Mouse (Mus musculus): Measurements from ENCODE around the gene Inpp5e. TPM values are rescaled to one million over a fixed set of nuclear protein-coding genes. Genes with fewer than 3 reads are reported as not detected.
"Not testable (repeated sequence)": the region's sequence is repeated elsewhere in the genome, so short reads cannot be mapped to it uniquely, and the experiment has no call there.

The Inpp5e gene
- total RNA-seq, 2 experiments from 2014 or later: 18.8 to 20.8 TPM

DNA sequence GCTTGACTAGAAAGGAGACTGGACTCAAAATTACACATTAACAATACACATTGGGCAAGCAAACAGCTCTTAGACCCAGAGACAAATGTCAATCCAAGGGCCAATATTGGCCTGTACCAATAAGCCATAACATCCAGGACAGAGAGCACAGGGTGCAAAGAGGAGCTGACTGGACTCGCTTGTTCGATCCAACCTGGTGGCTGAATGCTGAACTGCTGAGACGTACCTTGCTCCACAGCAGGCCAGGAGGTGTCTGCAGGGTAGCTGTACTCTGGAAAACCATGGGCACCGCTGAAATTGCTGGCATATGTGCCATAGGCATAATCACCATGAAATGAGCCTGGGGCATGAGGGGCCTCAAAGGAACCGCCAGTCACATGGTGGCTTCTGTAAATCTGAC lies 20.8 kb upstream of the Inpp5e start:
- intact Hi-C loops (cut with DNase I): no loop called here
- DNase-seq (ENCODE audit: low spot score in 2 of 2): no peak

DNA sequence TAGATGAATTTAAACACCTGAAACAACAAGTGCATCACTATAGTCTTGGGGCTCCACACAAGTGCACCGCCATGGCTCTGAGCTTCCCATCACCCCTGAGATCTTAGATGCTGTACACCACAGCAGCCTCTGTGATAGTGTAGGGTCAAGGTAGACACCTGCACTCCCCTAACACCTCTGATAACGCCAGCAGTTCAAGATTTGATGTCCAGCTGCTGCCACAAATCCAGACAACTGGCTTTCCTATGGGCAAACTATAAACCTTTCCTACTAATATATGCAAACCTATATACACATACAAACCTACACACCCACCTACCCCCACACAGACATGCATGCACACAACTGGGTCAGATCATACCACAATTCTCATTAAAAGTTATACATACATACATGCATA lies 15.5 kb upstream of the Inpp5e start:
- intact Hi-C loops (cut with DNase I): no loop called here
- no peak for DNase-seq (ENCODE audit: low spot score in 2 of 2)

DNA sequence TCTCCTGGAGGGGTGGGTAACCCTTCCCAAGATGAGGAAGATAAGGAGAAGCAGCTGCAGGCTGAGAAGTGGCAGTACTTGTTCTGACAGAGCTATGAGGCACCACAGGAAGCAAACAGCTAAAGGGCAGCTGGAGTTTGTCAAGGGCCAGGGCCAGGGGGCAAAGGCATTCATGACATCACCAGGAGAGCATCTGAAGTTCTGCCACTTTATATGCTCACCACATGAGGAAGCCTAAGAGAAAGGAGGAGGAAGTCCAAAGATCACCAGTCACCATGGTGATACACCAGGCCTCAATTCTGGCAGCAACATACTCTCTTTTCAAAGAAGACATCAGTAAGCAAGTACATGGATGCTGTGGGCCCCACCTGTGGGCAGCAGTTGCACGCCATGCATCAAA lies 14.1 kb upstream of the Inpp5e start:
- intact Hi-C loops (cut with DNase I): no loop called here

DNA sequence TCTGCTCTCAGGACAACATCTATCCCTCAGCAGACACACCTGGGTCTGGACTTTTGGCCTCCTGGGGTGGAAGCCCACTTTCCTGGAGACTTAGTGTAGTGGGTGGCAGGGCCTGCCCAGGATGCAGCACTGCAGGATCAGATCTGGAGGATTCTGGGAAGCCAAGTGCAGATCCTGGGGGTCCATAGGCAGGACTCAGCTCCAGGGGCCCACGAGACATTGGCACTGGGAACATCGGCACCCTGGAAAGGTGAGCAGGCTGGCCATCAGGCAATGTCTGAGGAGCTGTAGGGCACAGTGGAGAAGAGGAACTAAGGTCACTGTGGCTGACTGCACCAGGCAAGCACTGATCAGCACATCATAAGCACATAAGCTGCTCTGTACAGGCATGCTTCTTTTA lies 13.0 kb upstream of the Inpp5e start:
- intact Hi-C loops (cut with DNase I): no loop called here
- DNase-seq (ENCODE audit: low spot score in 2 of 2): no peak

More for the DNA sequence above, 14.1 kb upstream of the Inpp5e start:
- no peak for DNase-seq (ENCODE audit: low spot score in 2 of 2)

DNA sequence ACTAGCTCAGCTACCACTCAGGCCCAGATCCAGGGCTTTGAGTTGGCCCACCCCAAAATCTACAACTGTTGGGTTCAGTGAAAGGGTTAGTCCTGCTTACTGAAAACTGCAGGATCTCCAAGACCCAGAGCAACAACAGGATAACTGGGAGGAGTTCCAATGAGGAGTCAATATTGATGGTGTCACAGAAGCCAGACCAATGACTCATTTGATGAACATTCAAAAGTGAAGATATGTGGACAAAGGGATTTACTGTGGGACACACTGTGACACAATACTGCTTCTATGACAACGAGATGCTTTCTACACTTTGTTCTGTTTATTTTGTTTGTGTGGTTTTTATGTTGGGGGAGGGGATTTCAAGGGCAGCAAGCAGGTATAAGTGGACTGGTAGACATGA lies 9.1 kb upstream of the Inpp5e start:
- DNase-seq (ENCODE audit: low spot score in 2 of 2): no peak
- intact Hi-C loops (cut with DNase I): no loop called here

DNA sequence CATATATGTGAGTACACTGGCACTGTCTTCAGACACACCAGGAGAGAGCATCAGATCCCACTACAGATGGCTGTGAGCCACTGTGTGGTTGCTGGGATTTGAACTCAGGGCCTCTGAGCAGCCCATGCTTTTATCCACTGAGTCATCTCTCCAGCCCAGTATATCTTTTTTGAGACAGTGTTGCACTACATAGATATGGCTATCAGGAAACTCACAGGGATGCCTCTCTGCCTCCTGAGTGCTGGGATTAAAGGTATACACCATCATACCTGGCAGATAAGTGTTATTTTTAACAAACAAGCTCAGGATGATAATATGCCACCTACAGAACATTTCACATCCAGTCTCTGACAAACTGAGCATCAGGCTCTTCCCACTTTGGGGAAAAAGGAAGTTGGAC lies 8.1 kb upstream of the Inpp5e start:
- intact Hi-C loops (cut with DNase I): no loop called here
- no peak for DNase-seq (ENCODE audit: low spot score in 2 of 2)

DNA sequence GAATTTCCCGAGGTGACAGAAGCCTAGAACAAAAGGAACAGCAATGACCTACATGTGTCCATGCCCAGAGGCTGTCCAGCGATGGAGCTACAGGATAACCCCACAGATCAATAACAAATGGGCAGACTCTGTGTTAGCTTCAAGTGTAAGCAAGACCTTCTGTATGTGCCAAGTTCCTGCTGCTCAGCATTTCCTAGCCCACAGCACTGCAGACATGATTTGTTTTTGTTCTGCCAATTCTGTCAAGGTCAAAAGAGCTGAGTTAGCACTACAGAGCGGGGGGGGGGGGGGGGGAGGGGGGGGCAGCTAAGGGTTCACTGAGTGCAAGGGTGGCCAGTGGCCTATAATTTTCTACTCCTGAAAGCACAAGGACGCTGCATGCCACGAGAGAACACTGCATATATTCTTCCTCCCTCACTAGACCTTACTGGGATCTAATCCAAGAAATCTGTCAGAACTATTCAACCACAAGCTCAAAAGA lies 2.0 kb upstream of the Inpp5e start:
- DNase-seq (ENCODE audit: low spot score in 2 of 2): no peak
- intact Hi-C loops (cut with DNase I): no loop called here

DNA sequence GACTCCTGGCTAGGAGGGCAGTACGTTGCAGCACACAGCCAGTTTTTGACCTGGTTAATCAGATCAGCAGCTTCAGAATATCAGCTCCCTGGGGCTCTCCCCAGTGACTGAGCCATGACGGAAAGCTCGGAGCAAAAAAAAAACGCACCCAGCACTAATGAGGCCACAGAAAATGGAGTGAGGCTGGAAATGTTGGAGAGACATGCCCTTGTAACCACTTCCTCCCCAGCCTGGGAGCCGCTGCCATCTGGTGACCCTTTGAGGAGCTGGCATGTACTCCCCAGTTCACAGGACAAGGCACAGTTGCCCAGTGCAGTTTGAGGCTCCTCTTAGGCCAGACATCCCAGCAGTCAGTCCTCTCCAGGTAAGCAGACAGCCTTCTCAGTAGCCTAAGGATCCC lies 1.1 kb upstream of the Inpp5e start:
- intact Hi-C loops (cut with DNase I): no loop called here
- no peak for DNase-seq (ENCODE audit: low spot score in 2 of 2)

DNA sequence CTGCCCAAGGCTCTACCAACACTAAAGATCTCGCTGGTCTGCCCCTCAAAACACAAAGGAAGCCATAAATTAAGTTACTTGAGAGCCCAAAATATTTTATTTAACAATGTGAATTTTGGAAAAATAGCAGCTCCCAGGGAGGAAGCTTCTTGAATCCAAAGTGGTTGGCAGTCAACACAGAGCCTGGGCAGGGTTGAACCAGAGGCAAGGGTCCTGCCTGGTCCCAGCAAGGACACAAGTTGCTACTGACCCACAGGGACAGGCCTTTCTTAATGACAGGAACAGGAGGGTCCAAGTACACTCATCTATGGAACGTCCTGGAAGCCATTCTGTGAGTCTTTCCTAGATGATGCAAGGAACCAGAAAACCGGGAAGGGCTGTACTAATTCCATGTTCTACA lies 359 bp upstream of the Inpp5e start:
- intact Hi-C loops (cut with DNase I): no loop called here
- DNase-seq (ENCODE audit: low spot score in 2 of 2): no peak

DNA sequence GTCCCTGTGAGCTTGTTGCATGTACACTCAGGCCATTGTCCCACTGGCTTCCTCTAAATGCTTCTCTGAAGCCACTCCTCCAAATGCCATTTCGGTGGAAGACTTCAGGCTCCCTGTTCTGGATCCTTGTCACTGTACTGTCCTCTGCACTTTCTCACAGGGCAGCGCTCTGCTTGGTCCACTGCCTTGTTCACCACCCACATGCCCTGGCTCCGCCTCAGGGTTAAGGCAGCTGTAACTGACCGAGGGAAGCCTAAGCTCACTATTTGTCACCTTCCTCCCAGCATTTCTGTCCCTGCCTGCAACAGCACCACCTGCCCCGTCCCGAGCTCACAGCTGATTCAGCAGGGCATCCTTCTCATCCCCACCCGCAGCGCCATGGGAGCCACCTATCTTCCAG lies 5.7 kb downstream of the Inpp5e start:
- intact Hi-C loops (cut with DNase I): no loop called here
- DNase-seq (ENCODE audit: low spot score in 2 of 2): no peak

DNA sequence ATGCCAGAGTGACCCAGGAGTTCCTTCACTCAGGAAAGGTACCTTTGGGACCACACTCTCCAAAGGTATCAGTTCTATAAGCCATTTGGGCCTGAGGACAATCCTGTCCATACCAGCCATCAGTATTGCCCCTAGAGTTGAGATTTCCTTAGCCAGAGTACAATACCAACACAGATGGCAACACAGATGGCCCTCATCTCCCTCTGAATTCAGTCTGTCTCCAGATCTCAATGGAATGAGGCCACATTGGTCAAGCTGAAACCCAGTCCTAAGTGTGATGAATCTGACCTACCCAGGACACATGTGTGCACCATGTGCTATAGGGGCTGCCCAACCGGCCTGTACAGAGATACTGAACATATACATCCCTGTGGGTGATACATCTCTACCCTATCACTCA lies 6.7 kb downstream of the Inpp5e start:
- DNase-seq (ENCODE audit: low spot score in 2 of 2): no peak
- intact Hi-C loops (cut with DNase I): no loop called here

DNA sequence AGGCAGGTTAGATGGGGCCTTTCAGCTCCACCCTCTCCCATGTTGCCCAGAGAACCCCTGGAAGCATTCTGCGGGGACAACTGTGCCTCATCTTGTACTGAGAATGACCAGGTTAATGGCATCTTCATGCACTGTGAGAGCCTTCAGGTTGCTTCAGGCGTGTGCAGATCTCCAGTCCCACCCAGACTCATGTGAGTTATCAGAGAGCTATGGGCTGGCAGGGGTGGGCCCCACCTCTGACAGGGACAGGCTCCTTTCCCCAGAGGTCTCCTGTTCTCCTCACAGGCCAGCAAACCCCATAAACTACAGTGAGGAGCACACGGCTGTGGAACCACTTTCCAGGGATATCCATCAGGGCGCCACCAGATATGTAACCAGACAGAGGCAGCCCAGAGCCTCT lies 8.0 kb downstream of the Inpp5e start:
- no peak for DNase-seq (ENCODE audit: low spot score in 2 of 2)
- intact Hi-C loops (cut with DNase I): no loop called here

DNA sequence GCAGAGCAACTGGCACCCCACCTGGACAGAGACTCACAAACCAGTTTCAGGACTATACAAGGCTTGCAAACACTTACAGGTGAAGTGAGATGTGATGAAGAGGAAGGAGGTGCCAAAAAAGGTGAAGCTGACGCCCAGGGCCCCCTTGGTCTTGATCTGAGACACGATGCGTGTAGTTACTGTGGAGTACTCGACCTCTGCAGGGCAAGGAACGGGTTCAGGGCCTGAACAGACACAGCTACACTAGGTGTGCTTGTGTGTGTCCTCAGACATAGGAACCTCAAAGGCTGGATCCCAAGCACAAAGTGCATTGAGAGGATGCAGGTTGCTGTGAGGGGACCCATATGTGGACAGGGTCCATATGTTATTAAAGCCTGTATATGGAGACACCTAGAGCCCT lies 8.7 kb downstream of the Inpp5e start:
- intact Hi-C loops (cut with DNase I): no loop called here
- DNase-seq (ENCODE audit: low spot score in 2 of 2): no peak

DNA sequence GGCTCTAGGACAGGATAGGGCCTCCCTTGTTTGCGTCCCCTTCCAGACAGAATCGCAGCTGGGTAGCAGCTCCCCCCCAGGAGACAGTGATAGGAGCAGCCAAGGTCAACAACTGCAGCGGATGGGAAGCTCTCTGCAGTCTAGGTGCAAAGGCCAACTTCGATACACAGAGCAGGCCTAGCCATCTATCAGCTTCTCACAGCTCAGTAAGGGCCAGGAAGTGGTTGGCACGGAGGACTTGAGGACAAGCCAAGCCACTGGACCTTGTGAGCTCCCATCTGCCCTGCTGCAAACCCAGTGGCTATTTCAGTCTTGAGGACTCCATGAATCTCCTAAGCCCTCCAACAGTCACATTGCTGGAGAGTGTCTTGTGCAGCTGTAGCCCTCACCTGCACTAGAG lies 9.4 kb downstream of the Inpp5e start:
- no peak for DNase-seq (ENCODE audit: low spot score in 2 of 2)
- intact Hi-C loops (cut with DNase I): no loop called here

DNA sequence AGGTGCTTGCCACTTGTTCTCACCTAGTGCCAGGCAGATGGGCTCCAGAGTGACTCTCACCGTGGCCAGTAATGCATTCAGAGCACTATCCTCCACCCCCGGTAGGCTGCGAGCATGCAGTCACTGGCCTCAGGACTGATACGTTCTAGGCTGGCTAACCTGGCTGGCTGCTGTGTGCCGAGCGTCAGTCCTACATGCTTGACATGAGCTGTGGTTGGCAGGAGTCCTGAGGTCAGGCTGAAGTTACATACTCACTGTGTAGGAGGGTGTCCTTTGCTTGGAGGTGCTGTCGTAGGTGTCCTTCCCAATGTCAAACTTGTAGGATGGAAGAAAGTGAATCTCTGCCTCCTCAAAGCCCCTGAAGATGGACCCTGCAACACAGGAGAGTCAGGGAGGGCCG lies 10.0 kb downstream of the Inpp5e start:
- DNase-seq (ENCODE audit: low spot score in 2 of 2): no peak
- intact Hi-C loops (cut with DNase I): no loop called here

DNA sequence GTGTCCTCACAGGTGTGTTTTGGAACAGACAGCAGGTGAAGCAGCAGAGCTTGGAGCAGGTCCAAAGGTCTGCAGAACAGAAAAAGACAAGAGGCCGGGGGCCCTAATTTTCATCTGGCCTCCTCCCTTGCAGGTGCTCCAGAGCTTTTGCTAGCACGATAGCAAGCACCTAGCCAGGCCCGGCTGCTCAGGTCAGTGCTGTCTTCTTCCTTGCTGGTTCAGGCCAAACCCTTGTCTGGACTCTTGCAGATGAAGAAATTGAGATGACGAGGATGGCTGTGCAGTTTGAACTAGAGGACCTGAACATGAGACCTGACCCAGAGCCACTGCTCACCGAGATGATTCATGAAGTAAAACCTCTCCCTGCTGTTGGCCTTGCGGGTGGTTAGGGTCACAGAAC lies 17.4 kb downstream of the Inpp5e start:
- intact Hi-C loops (cut with DNase I): loop anchor here (2.0 kb wide), 1 partner anchor 15 kb away; no protein-coding TSS in a partner anchor
- DNase-seq (ENCODE audit: low spot score in 2 of 2): no peak

DNA sequence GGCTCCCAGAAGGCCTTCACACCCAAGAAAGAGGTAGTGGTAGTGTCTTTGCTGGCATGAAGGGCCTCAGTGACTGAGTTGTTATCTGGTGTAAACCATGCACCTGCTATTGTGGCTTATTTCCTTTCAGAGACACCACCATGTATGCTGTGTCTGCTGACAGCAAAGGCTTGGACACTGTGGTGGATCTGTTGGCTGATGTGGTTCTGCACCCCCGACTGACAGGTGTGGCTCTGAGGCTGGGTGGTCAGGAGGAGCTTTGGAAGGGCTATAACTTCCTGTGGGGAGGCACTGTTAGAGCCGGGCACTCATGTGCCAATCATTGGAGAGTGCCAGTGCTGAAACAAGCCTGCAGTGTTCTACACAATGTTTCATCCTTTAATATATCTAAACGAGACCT lies 18.0 kb downstream of the Inpp5e start:
- DNase-seq (ENCODE audit: low spot score in 2 of 2): no peak
- intact Hi-C loops (cut with DNase I): loop anchor here (2.0 kb wide), 1 partner anchor 16 kb away; no protein-coding TSS in a partner anchor

DNA sequence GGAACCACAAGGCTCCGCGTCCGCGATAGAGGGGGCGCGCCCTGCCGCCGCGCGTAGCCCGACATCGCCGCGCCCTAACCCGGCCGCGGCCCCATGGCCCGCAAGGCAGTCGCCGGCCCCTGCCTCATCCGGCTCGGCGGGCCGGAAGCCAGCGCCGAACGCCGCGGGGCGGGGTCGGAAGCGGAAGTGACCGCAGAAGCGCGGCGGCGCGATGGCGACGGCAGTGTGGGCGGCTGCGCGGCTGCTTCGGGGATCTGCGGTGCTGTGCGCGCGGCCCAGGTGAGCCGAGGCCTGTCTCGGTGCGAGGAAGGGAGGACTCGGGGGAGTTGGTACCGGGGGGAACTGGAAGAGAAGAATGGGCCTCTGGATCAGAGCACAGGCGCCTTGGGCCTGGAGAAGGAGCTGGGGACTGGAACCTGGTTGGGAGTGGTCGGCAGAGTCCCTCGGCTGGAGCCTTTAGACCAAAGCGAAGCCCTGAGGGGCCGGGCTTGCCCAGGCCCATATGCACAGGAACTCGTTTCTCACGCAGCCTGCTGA lies 19.8 kb downstream of the Inpp5e start, which contains the start of the genes Entr1 and Pmpca:
Gene Entr1 (minus strand): TSS at position 163 of the 537 bp plus-strand sequence.
Gene Pmpca (plus strand): TSS at position 186 of the 537 bp plus-strand sequence.
- peak; percentile 72 to 87 for DNase-seq (ENCODE audit: low spot score in 2 of 2)
- intact Hi-C loops (cut with DNase I): no loop called here

DNA sequence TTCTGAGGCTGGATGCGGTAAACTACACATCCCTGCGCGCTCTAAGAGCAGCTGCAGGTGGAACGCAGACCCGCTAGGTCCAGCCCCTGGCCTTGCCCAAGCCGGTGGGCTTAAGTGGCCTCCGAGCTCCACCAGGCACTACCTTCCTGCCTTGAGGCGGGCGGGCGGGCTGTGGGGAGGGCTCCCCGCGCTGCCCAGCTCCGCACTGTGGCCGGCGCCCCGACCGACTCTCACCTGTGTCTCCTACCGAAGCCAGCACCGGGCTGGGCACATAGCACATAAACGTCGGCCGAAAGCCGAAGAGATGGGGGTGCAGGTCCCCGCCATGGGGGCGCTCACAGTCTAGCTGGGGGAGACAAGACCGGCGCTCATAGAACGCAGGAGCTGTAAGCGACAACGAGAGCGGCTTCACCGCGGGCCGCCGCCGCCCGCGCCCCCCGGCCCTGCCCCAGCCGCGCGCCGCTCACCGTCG lies 20.3 kb downstream of the Inpp5e start:
- no peak for DNase-seq (ENCODE audit: low spot score in 2 of 2)
- intact Hi-C loops (cut with DNase I): no loop called here

DNA sequence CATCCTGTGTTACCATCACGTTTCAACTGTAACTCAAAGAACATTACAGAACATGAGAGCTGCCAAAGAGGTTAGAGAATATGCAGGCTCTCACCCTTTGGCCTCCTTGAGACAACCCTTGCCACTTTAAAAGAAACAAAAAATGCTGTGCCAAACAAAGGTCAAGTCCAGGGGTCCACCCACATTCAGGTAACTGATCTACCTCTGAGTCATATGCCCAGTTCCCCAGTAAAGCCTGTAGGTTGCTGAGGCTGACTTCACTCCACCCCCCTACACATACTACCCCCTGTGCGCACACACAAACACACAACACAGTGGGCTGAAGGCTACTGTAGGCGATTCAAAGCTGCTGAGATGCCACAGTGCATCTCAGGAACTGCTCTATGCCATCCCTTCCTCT lies 21.3 kb downstream of the Inpp5e start:
- intact Hi-C loops (cut with DNase I): no loop called here
- no peak for DNase-seq (ENCODE audit: low spot score in 2 of 2)

DNA sequence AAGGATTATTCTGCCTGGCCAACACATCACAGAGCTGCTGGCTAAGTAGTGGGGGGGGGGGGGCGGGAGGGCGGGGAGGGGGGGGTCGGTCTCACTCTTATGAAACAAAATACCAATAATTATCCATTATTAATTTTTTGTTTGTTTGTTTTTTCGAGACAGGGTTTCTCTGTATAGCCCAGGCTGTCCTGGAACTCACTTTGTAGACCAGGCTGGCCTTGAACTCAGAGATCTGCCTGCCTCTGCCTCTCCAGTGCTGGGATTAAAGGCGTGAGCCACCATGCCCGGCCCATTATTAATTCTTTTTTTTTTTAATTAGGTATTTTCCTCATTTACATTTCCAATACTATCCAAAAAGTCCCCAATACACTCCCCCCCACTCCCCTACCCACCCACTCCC lies 28.1 kb downstream of the Inpp5e start:
- intact Hi-C loops (cut with DNase I); DNase-seq (ENCODE audit: low spot score in 2 of 2): not testable (repeated sequence)

Measured in left cerebral cortex, postnatal 14 days (tissue).